In the genomic region with DNA sequence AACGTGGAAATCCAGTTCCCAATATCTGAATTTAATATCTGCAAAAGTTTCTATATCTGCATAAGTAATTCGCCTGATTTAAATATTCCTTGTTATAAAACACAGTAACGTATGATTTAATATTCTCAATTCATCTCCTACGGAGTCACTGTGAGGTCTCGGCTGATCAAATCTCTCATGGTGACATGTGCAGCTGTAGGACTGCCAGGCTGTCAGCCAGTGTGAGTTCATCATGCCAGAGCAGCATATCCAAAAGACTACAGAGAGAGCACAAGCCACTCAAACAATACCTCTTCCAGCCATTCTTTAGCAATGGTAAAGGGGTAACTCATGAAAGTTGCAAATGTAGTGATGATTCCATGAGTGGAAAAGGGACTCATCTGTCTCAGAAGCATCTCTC, we compare ENCODE assay signal across 23 mouse cellular contexts.
DNase-seq lines count a peak whose midpoint lies in the region; ATAC-seq and TF ChIP-seq lines count a peak whose summit lies in the region.
"Had no signal": no experiment of that assay in that cellular context is flagged by ENCODE, and none has a peak within 500 bp of the region (broad histone marks: within the 10 kb centered on the region; RNA-seq: fewer than 3 reads in every experiment).

No protein-coding gene starts in this region.

- peak; percentile 10 for DNase-seq in cerebellum, adult 9-10 months
- DNase-seq in cerebellum, adult 9-11 months = no peak
- peak; percentile 1 for DNase-seq in forebrain, postnatal 0 days
- peak; percentile 1 for DNase-seq in midbrain, embryonic 14.5 days
- DNase-seq in midbrain, embryonic 11.5 days (ENCODE audit: low spot score, missing footprints) = no peak
- peak; percentile 17 to 19 for DNase-seq in cerebellum, postnatal 36 days
- DNase-seq: adrenal gland, postnatal 14 days; embryo, embryonic 11 days; gastrocnemius, postnatal 10 days; heart, adult 18-20 months; heart, postnatal 10 days; kidney, adult 11 months; kidney, adult 9 months had no signal

- no peaks in the 10 kb centered on the region for H3K27me3 ChIP-seq in forebrain, postnatal 0 days (ENCODE audit: insufficient read depth, low read length)
- H3K27me3 ChIP-seq in forebrain, embryonic 12.5 days = no peaks in the 10 kb centered on the region
- no peaks in the 10 kb centered on the region for H3K27me3 ChIP-seq in midbrain, embryonic 14.5 days (ENCODE audit: control insufficient read depth, insufficient read depth, low read length)
- no peaks in the 10 kb centered on the region for H3K27me3 ChIP-seq in midbrain, embryonic 11.5 days (ENCODE audit: control insufficient read depth, insufficient read depth, low read length)
- H3K27me3 ChIP-seq: CH12.LX; embryonic facial prominence, embryonic 15.5 days; forebrain, embryonic 15.5 days; hindbrain, embryonic 15.5 days; Patski had no signal

- no peaks in the 10 kb centered on the region for H3K36me3 ChIP-seq in forebrain, postnatal 0 days (ENCODE audit: insufficient read depth)
- H3K36me3 ChIP-seq in forebrain, embryonic 12.5 days (replicated peaks) = no peaks in the 10 kb centered on the region
- H3K36me3 ChIP-seq in midbrain, embryonic 14.5 days (ENCODE audit: control insufficient read depth, insufficient read depth, low read length) = no peaks in the 10 kb centered on the region
- no peaks in the 10 kb centered on the region for H3K36me3 ChIP-seq in midbrain, embryonic 11.5 days (ENCODE audit: control insufficient read depth, insufficient read depth, low read length)
- H3K36me3 ChIP-seq: embryonic facial prominence, embryonic 15.5 days; forebrain, embryonic 10.5 days; forebrain, embryonic 15.5 days; heart, embryonic 10.5 days; hindbrain, embryonic 15.5 days had no signal

- H3K9me3 ChIP-seq in forebrain, postnatal 0 days (ENCODE audit: low read length) = no peaks in the 10 kb centered on the region
- H3K9me3 ChIP-seq in forebrain, embryonic 12.5 days = no peaks in the 10 kb centered on the region
- H3K9me3 ChIP-seq in midbrain, embryonic 14.5 days (ENCODE audit: control insufficient read depth, low read length) = no peaks in the 10 kb centered on the region
- H3K9me3 ChIP-seq in midbrain, embryonic 11.5 days (ENCODE audit: control insufficient read depth, low read length) = no peaks in the 10 kb centered on the region
- H3K9me3 ChIP-seq: embryonic facial prominence, embryonic 15.5 days; forebrain, embryonic 10.5 days; forebrain, embryonic 15.5 days; heart, embryonic 10.5 days; hindbrain, embryonic 15.5 days had no signal

- no peaks in the 10 kb centered on the region for H3K4me1 ChIP-seq in forebrain, postnatal 0 days (ENCODE audit: insufficient read depth)
- no peaks in the 10 kb centered on the region for H3K4me1 ChIP-seq in forebrain, embryonic 12.5 days
- H3K4me1 ChIP-seq in midbrain, embryonic 14.5 days (ENCODE audit: control insufficient read depth, insufficient read depth, low read length) = no peaks in the 10 kb centered on the region
- H3K4me1 ChIP-seq in midbrain, embryonic 11.5 days (ENCODE audit: control insufficient read depth, insufficient read depth, low read length) = no peaks in the 10 kb centered on the region
- H3K4me1 ChIP-seq: embryonic facial prominence, embryonic 15.5 days; forebrain, embryonic 10.5 days; forebrain, embryonic 15.5 days; heart, embryonic 10.5 days; hindbrain, embryonic 15.5 days had no signal

- no peak overlapping the region for H3K9ac ChIP-seq in forebrain, postnatal 0 days
- H3K9ac ChIP-seq in forebrain, embryonic 12.5 days = no peak overlapping the region
- no peak overlapping the region for H3K9ac ChIP-seq in midbrain, embryonic 14.5 days (replicated peaks; ENCODE audit: low read length)
- no peak overlapping the region for H3K9ac ChIP-seq in midbrain, embryonic 11.5 days (ENCODE audit: low read length)
- H3K9ac ChIP-seq: embryonic facial prominence, embryonic 15.5 days; forebrain, embryonic 15.5 days; hindbrain, embryonic 15.5 days had no signal

- 82% methylated on average over 5 of the region's 5 CpGs for WGBS in forebrain, postnatal 0 days
- 88% methylated on average over 5 of the region's 5 CpGs for WGBS in forebrain, embryonic 12.5 days
- 77% methylated on average over 5 of the region's 5 CpGs for WGBS in midbrain, embryonic 14.5 days
- WGBS in midbrain, embryonic 11.5 days = 86% methylated on average over 5 of the region's 5 CpGs

- TF ChIP-seq CTCF in forebrain, postnatal 0 days (IDR thresholded peaks at IDR 0.05; ENCODE audit: low read depth) = no peak

- H3K4me2 ChIP-seq in forebrain, postnatal 0 days (ENCODE audit: low read depth) = no peak overlapping the region
- H3K4me2 ChIP-seq in forebrain, embryonic 12.5 days = no peak overlapping the region
- H3K4me2 ChIP-seq in midbrain, embryonic 14.5 days (ENCODE audit: low read length) = no peak overlapping the region
- H3K4me2 ChIP-seq in midbrain, embryonic 11.5 days = no peak overlapping the region
- H3K4me2 ChIP-seq: embryonic facial prominence, embryonic 15.5 days; forebrain, embryonic 15.5 days; hindbrain, embryonic 15.5 days had no signal

- peak; percentile 51; the same call in 1 of the 2 replicates for ATAC-seq in forebrain, postnatal 0 days
- no peak for ATAC-seq in forebrain, embryonic 12.5 days (ENCODE audit: low FRiP score)
- no peak for ATAC-seq in midbrain, embryonic 14.5 days (ENCODE audit: low FRiP score, low TSS enrichment)
- no peak for ATAC-seq in midbrain, embryonic 11.5 days (ENCODE audit: low FRiP score)
- ATAC-seq: activated CD4-positive, CD25-positive, alpha-beta regulatory T cell, adult 4 months; forebrain, embryonic 15.5 days; Patski had no signal

- no peak overlapping the region for H3K27ac ChIP-seq in forebrain, postnatal 0 days (ENCODE audit: low read depth, low read length)
- H3K27ac ChIP-seq in forebrain, embryonic 12.5 days = no peak overlapping the region
- no peak overlapping the region for H3K27ac ChIP-seq in midbrain, embryonic 14.5 days (replicated peaks; ENCODE audit: low read depth, low read length)
- H3K27ac ChIP-seq in midbrain, embryonic 11.5 days (ENCODE audit: low read depth, low read length) = no peak overlapping the region
- H3K27ac ChIP-seq: embryonic facial prominence, embryonic 15.5 days; forebrain, embryonic 10.5 days; forebrain, embryonic 15.5 days; heart, embryonic 10.5 days; hindbrain, embryonic 15.5 days had no signal

- no peak overlapping the region for H3K4me3 ChIP-seq in forebrain, postnatal 0 days (ENCODE audit: low read depth, low read length)
- no peak overlapping the region for H3K4me3 ChIP-seq in forebrain, embryonic 12.5 days (replicated peaks)
- H3K4me3 ChIP-seq in midbrain, embryonic 14.5 days (replicated peaks; ENCODE audit: low read depth, low read length) = no peak overlapping the region
- H3K4me3 ChIP-seq in midbrain, embryonic 11.5 days (ENCODE audit: low read depth, low read length) = no peak overlapping the region
- H3K4me3 ChIP-seq: embryonic facial prominence, embryonic 15.5 days; erythroblast, embryonic 14.5 days; forebrain, embryonic 10.5 days; forebrain, embryonic 15.5 days; heart, embryonic 10.5 days; hindbrain, embryonic 15.5 days had no signal

Comparison
In these comparisons a context has a peak if more than half of its experiments do, and no peak if none do; other contexts are left out.
1. DNase-seq: peak in cerebellum, adult 9-10 months (single experiment), forebrain, postnatal 0 days (single experiment), midbrain, embryonic 14.5 days (single experiment) and cerebellum, postnatal 36 days (2 of 2); none in cerebellum, adult 9-11 months (single experiment) and midbrain, embryonic 11.5 days (single experiment).